Mouse (Mus musculus): ENCODE measurements at regions not wholly inside any gene's neighbourhood (a gene's known extent, or its start where the extent isn't known, plus 50 kb on each side); places are given as distances from the start of the nearest gene placed in this dataset.

DNA sequence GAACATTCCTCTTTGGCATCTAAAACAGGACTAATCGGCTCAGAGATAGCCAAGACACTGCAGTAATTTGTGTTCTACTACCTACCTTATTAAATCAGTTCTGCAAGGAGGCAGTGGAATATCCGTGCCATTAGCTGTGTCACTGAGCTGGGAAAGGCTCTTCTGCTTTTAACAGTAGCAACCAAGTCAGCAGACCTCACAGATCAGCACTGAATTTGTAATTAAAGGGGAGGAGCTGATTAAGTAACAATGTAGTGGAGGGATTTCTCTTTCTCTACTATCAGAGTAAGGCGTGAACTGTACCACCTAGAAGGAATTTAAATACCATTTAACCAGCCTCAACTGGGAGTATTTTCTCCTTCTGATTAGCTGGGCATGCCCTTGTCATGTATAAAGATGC, 504.3 kb upstream of the Atp10a start:
- Histone ChIP-seq H3K27ac (ENCODE audit: insufficient read depth, low read depth, low read length, poor library complexity, severe bottlenecking) (no peak overlapping the region), H3K4me3 (ENCODE audit: insufficient read depth in 1 of 2, low read depth in 1 of 2, low read length in 2 of 2, poor library complexity in 1 of 2, severe bottlenecking in 1 of 2) (no peak overlapping the region)
- in situ Hi-C loops (cut with MboI; ENCODE audit: low sequenced_read_pairs in 2 of 2, unreplicated experiment in 2 of 2): loop anchor here in 1 of 2 experiments (5.0 kb wide), 1 partner anchor 36 kb away; no protein-coding TSS in a partner anchor

DNA sequence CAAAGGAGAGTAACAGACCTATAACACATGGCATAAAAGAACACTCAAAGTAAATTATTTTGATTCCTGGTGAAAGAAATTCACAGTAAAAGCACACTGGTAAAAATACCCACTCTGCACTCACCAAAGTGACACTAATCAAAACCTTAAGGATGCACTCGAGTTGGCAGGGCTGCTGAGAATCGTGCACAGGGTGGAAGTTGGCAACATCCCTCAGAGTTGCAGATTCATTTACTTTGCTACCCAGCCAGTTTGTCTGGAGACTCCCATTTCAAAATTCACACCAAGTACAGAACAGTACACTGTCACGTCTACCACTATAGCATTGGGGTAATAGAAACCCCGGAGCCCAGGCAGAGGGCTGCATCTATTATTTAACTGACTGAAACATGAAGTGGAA, 471.1 kb upstream of the Atp10a start:
- no peaks in the 10 kb centered on the region for H3K9me3 ChIP-seq (ENCODE audit: control insufficient read depth, insufficient read depth, low read depth, low read length)
- no peaks in the 10 kb centered on the region for H3K36me3 ChIP-seq (ENCODE audit: control insufficient read depth, insufficient read depth, low read length, poor library complexity, severe bottlenecking)
- in situ Hi-C loops (cut with MboI; ENCODE audit: low sequenced_read_pairs in 2 of 2, unreplicated experiment in 2 of 2): loop anchor here in 1 of 2 experiments (5.0 kb wide), 1 partner anchor 33 kb away; no protein-coding TSS in a partner anchor
- TF ChIP-seq ZNF384 (IDR thresholded peaks at IDR 0.05; ENCODE audit: low read depth, low read length) (no peak), HCFC1 (IDR thresholded peaks at IDR 0.05; ENCODE audit: borderline replicate concordance, insufficient read depth, low read length) (no peak), MAFK (IDR thresholded peaks at IDR 0.05; ENCODE audit: insufficient read depth, low read depth, low read length) (no peak), ZC3H11A (IDR thresholded peaks at IDR 0.05; ENCODE audit: borderline replicate concordance, low read depth, low read length) (no peak)
- H3K4me1 ChIP-seq (ENCODE audit: control insufficient read depth in 2 of 2, insufficient read depth in 2 of 2, low read length in 2 of 2, poor library complexity in 1 of 2): no peaks in the 10 kb centered on the region
- DNase-seq (ENCODE audit: low read depth, low spot score): no peak
- H3K27ac ChIP-seq (ENCODE audit: insufficient read depth, low read depth, low read length, poor library complexity, severe bottlenecking): no peak overlapping the region
- H3K4me3 ChIP-seq (ENCODE audit: insufficient read depth in 1 of 2, low read depth in 1 of 2, low read length in 2 of 2, poor library complexity in 1 of 2, severe bottlenecking in 1 of 2): no peak overlapping the region
- no peak overlapping the region for H3K9ac ChIP-seq (ENCODE audit: insufficient read depth, low read depth, low read length, poor library complexity, severe bottlenecking)

More for the DNA sequence above, 504.3 kb upstream of the Atp10a start:
- Histone ChIP-seq H3K9me3 (ENCODE audit: control insufficient read depth, insufficient read depth, low read depth, low read length) (no peaks in the 10 kb centered on the region), H3K36me3 (ENCODE audit: control insufficient read depth, insufficient read depth, low read length, poor library complexity, severe bottlenecking) (no peaks in the 10 kb centered on the region), H3K9ac (ENCODE audit: insufficient read depth, low read depth, low read length, poor library complexity, severe bottlenecking) (no peak overlapping the region), H3K4me1 (ENCODE audit: control insufficient read depth in 2 of 2, insufficient read depth in 2 of 2, low read length in 2 of 2, poor library complexity in 1 of 2) (no peaks in the 10 kb centered on the region)
- no peak for TF ChIP-seq MAFK (IDR thresholded peaks at IDR 0.05; ENCODE audit: insufficient read depth, low read depth, low read length)
- no peak for TF ChIP-seq HCFC1 (IDR thresholded peaks at IDR 0.05; ENCODE audit: borderline replicate concordance, insufficient read depth, low read length)
- no peak for TF ChIP-seq CHD2 (IDR thresholded peaks at IDR 0.05; ENCODE audit: low read depth, low read length)
- TF ChIP-seq ZNF384 (IDR thresholded peaks at IDR 0.05; ENCODE audit: low read depth, low read length): no peak
- no peak for TF ChIP-seq ZC3H11A (IDR thresholded peaks at IDR 0.05; ENCODE audit: borderline replicate concordance, low read depth, low read length)
- no peak for DNase-seq (ENCODE audit: low read depth, low spot score)

- no peak for DNase-seq (ENCODE audit: low read depth, low spot score)
- H3K9ac ChIP-seq (ENCODE audit: insufficient read depth, low read depth, low read length, poor library complexity, severe bottlenecking): no peak overlapping the region
- H3K36me3 ChIP-seq (ENCODE audit: control insufficient read depth, insufficient read depth, low read length, poor library complexity, severe bottlenecking): no peaks in the 10 kb centered on the region
- TF ChIP-seq MAFK (IDR thresholded peaks at IDR 0.05; ENCODE audit: insufficient read depth, low read depth, low read length) (no peak), CHD2 (IDR thresholded peaks at IDR 0.05; ENCODE audit: low read depth, low read length) (no peak), ZNF384 (IDR thresholded peaks at IDR 0.05; ENCODE audit: low read depth, low read length) (no peak), ZC3H11A (IDR thresholded peaks at IDR 0.05; ENCODE audit: borderline replicate concordance, low read depth, low read length) (no peak), HCFC1 (IDR thresholded peaks at IDR 0.05; ENCODE audit: borderline replicate concordance, insufficient read depth, low read length) (no peak)
- H3K4me1 ChIP-seq (ENCODE audit: control insufficient read depth in 2 of 2, insufficient read depth in 2 of 2, low read length in 2 of 2, poor library complexity in 1 of 2): peaks cover 0 to 2% of the 10 kb centered on the region in 2 experiments; a peak in 1 of 4 replicates
- no peaks in the 10 kb centered on the region for H3K9me3 ChIP-seq (ENCODE audit: control insufficient read depth, insufficient read depth, low read depth, low read length)
- H3K4me3 ChIP-seq (ENCODE audit: insufficient read depth in 1 of 2, low read depth in 1 of 2, low read length in 2 of 2, poor library complexity in 1 of 2, severe bottlenecking in 1 of 2): no peak overlapping the region
- in situ Hi-C loops (cut with MboI; ENCODE audit: low sequenced_read_pairs in 2 of 2, unreplicated experiment in 2 of 2): no loop called here
- H3K27ac ChIP-seq (ENCODE audit: insufficient read depth, low read depth, low read length, poor library complexity, severe bottlenecking): no peak overlapping the region
These were observed 438.2 kb upstream of the Atp10a start for GRCm38 (mm10) chr7:58217726-58218125.

DNA sequence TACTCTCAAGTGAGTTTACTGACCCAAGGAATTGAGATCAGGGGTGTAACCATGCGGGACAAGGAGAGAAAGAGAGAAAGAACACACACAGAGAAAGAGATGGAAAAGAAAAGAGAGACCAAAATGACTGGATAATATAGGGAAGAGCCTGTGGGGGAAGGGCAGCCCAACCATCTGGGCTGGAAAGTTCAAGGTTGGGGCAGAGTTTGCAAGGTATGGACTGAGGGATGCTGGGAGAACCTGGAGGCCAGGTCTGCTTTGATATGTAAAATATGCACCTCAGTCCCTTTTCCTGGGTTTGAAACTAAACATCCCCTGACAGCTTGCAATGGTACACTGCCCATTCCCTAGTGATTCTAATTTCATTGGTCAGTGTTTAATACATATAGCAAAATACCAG, 431.2 kb upstream of the Atp10a start:
- H3K4me1 ChIP-seq (ENCODE audit: control insufficient read depth in 2 of 2, insufficient read depth in 2 of 2, low read length in 2 of 2, poor library complexity in 1 of 2): peaks cover 0 to 10% of the 10 kb centered on the region in 2 experiments; a peak in 3 of 4 replicates
- H3K9ac ChIP-seq (ENCODE audit: insufficient read depth, low read depth, low read length, poor library complexity, severe bottlenecking): no peak overlapping the region
- TF ChIP-seq ZC3H11A (IDR thresholded peaks at IDR 0.05; ENCODE audit: borderline replicate concordance, low read depth, low read length) (no peak), ZNF384 (IDR thresholded peaks at IDR 0.05; ENCODE audit: low read depth, low read length) (no peak), CHD2 (IDR thresholded peaks at IDR 0.05; ENCODE audit: low read depth, low read length) (no peak), MAFK (IDR thresholded peaks at IDR 0.05; ENCODE audit: insufficient read depth, low read depth, low read length) (no peak)
- no peak overlapping the region for H3K4me3 ChIP-seq (ENCODE audit: insufficient read depth in 1 of 2, low read depth in 1 of 2, low read length in 2 of 2, poor library complexity in 1 of 2, severe bottlenecking in 1 of 2)
- in situ Hi-C loops (cut with MboI; ENCODE audit: low sequenced_read_pairs in 2 of 2, unreplicated experiment in 2 of 2): no loop called here
- DNase-seq (ENCODE audit: low read depth, low spot score): no peak
- no peaks in the 10 kb centered on the region for H3K9me3 ChIP-seq (ENCODE audit: control insufficient read depth, insufficient read depth, low read depth, low read length)
- H3K36me3 ChIP-seq (ENCODE audit: control insufficient read depth, insufficient read depth, low read length, poor library complexity, severe bottlenecking): no peaks in the 10 kb centered on the region
- no peak overlapping the region; the same call in 1 of the 2 replicates for H3K27ac ChIP-seq (ENCODE audit: insufficient read depth, low read depth, low read length, poor library complexity, severe bottlenecking)

GRCm38 (mm10) chr7:58225713-58226112, 430.3 kb upstream of the Atp10a start:
- no peak for DNase-seq (ENCODE audit: low read depth, low spot score)
- in situ Hi-C loops (cut with MboI; ENCODE audit: low sequenced_read_pairs in 2 of 2, unreplicated experiment in 2 of 2): no loop called here
- TF ChIP-seq MAFK (IDR thresholded peaks at IDR 0.05; ENCODE audit: insufficient read depth, low read depth, low read length) (no peak), ZC3H11A (IDR thresholded peaks at IDR 0.05; ENCODE audit: borderline replicate concordance, low read depth, low read length) (no peak), ZNF384 (IDR thresholded peaks at IDR 0.05; ENCODE audit: low read depth, low read length) (no peak), HCFC1 (IDR thresholded peaks at IDR 0.05; ENCODE audit: borderline replicate concordance, insufficient read depth, low read length) (no peak), CHD2 (IDR thresholded peaks at IDR 0.05; ENCODE audit: low read depth, low read length) (no peak)
- no peaks in the 10 kb centered on the region for H3K9me3 ChIP-seq (ENCODE audit: control insufficient read depth, insufficient read depth, low read depth, low read length)
- H3K9ac ChIP-seq (ENCODE audit: insufficient read depth, low read depth, low read length, poor library complexity, severe bottlenecking): no peak overlapping the region
- no peak overlapping the region; the same call in 1 of the 2 replicates for H3K27ac ChIP-seq (ENCODE audit: insufficient read depth, low read depth, low read length, poor library complexity, severe bottlenecking)
- H3K4me3 ChIP-seq (ENCODE audit: insufficient read depth in 1 of 2, low read depth in 1 of 2, low read length in 2 of 2, poor library complexity in 1 of 2, severe bottlenecking in 1 of 2): no peak overlapping the region
- peaks cover 0 to 10% of the 10 kb centered on the region in 2 experiments; a peak in 3 of 4 replicates for H3K4me1 ChIP-seq (ENCODE audit: control insufficient read depth in 2 of 2, insufficient read depth in 2 of 2, low read length in 2 of 2, poor library complexity in 1 of 2)
- no peaks in the 10 kb centered on the region for H3K36me3 ChIP-seq (ENCODE audit: control insufficient read depth, insufficient read depth, low read length, poor library complexity, severe bottlenecking)

All from ES-E14 (cell line).